Mouse (Mus musculus) splenic B cell, adult 2 months (primary cell): Measurements from ENCODE around the gene Cldn34c3.
"Not testable (repeated sequence)": the region's sequence is repeated elsewhere in the genome, so short reads cannot be mapped to it uniquely, and the experiment has no call there.

ENCODE experiments used
- DNase-seq: peaks from one replicate; pipeline ENCODE4 v3.0.0-alpha.2; 2011; ENCODE audit warnings: low read depth, low spot score
- H3K27me3 ChIP-seq: 2 replicates; pipeline ENCODE4 v1.6.1; 2012; ENCODE audit warnings: mild to moderate bottlenecking, low read length, moderate library complexity, mixed read lengths; ENCODE audit not compliant: control insufficient read depth, poor library complexity, insufficient read depth, severe bottlenecking
- H3K36me3 ChIP-seq: 2 replicates; pipeline ENCODE4 v1.6.1; 2012; ENCODE audit warnings: mild to moderate bottlenecking, low read length, moderate library complexity, mixed read lengths; ENCODE audit not compliant: control insufficient read depth, poor library complexity, insufficient read depth, severe bottlenecking

Cldn34c3 gene

GRCm38 (mm10) chrX:123793365-123793764, at the start of gene Cldn34c3:
Gene Cldn34c3 (plus strand): TSS chrX:123793665.
- DNase-seq, H3K27me3 ChIP-seq, H3K36me3 ChIP-seq: not testable (repeated sequence)
